Mouse (Mus musculus) lung, postnatal 0 days (tissue): ENCODE results near the gene Pde4d. TPM values are rescaled to one million over a fixed set of nuclear protein-coding genes. Genes with fewer than 3 reads are reported as not detected.

Experiments used
- ATAC-seq: fragments of 200-750 bp; cut with Nextera tagmentation; 2 replicates; pipeline ENCODE4 v1.8.0; 2017; ENCODE audit warnings: moderate library complexity
- DNase-seq: peaks from one replicate; pipeline ENCODE4 v3.0.0-alpha.2; 2016; ENCODE audit warnings: low spot score
- H3K27ac ChIP-seq: fragments of 300-500 bp; sonication (generic); 2 replicates; pipeline ENCODE4 v1.5.1; 2014; ENCODE audit warnings: antibody characterized with exemption, mild to moderate bottlenecking, low read length, mixed read lengths
- H3K27me3 ChIP-seq: fragments of 300-500 bp; sonication (generic); replicated peaks from 2 replicates; pipeline ENCODE4 v1.6.1; 2014; ENCODE audit warnings: low read length, mixed read lengths; ENCODE audit not compliant: insufficient read depth
- H3K36me3 ChIP-seq: fragments of 300-500 bp; sonication (generic); 2 replicates; pipeline ENCODE4 v1.6.1; 2014; ENCODE audit warnings: low read length, mixed read lengths; ENCODE audit not compliant: insufficient read depth
- H3K4me1 ChIP-seq: fragments of 300-500 bp; sonication (generic); 2 replicates; pipeline ENCODE4 v1.6.1; 2014; ENCODE audit warnings: antibody characterized with exemption, low read depth, low read length, mixed read lengths; ENCODE audit not compliant: insufficient read depth
- H3K4me2 ChIP-seq: fragments of 300-500 bp; sonication (generic); replicated peaks from 2 replicates; pipeline ENCODE4 v1.6.1; 2014; ENCODE audit warnings: low read depth, mild to moderate bottlenecking, low read length, moderate library complexity, mixed read lengths
- H3K4me3 ChIP-seq: fragments of 300-500 bp; sonication (generic); 2 replicates; pipeline ENCODE4 v1.5.1; 2014; ENCODE audit warnings: low read depth, low read length
- H3K9ac ChIP-seq: fragments of 300-500 bp; sonication (generic); replicated peaks from 2 replicates; pipeline ENCODE4 v1.6.1; 2014; ENCODE audit warnings: low read depth, mild to moderate bottlenecking
- H3K9me3 ChIP-seq: fragments of 300-500 bp; sonication (generic); 2 replicates; pipeline ENCODE4 v1.6.1; 2016; ENCODE audit warnings: low read length, mixed read lengths
- CTCF ChIP-seq: IDR thresholded peaks from 2 replicates; pipeline ENCODE4 v1.5.1; 2016; ENCODE audit warnings: antibody characterized with exemption, mild to moderate bottlenecking
- EP300 ChIP-seq: IDR thresholded peaks from 2 replicates; pipeline ENCODE4 v1.6.1; 2016; ENCODE audit warnings: antibody characterized with exemption, mild to moderate bottlenecking, control low read depth
- WGBS: fragments of 180-500 bp; shearing (Covaris S2); extraction: QIAGEN DNeasy Blood & Tissue Kit; methylation state at CpG from one replicate; pipeline ENCODE4 v1.1.7; 2014; 5-methylcytosine and 5-hydroxymethylcytosine counted together
- polyA plus RNA-seq: library from polyadenylated mRNA; unstranded; fragments of >200 nt; fragmentation: Nextera tagmentation; extraction: Ambion mirVana; gene quantifications from 2 replicates; pipeline ENCODE4 v1.2.1, GENCODE M21; 2015

Gene Pde4d
- polyA plus RNA-seq, 1 experiment from 2014 or later, result 19.7 TPM

- Histone ChIP-seq H3K4me2 (no peak overlapping the region), H3K27me3 (no peaks in the 10 kb centered on the region), H3K9ac (no peak overlapping the region), H3K4me1 (no peaks in the 10 kb centered on the region), H3K4me3 (no peak overlapping the region), H3K27ac (no peak overlapping the region), H3K36me3 (no peaks in the 10 kb centered on the region), H3K9me3 (no peaks in the 10 kb centered on the region)
- TF ChIP-seq EP300, result no peak
- TF ChIP-seq CTCF, result no peak
- DNase-seq, result no peak
- ATAC-seq, result no peak
Observed at GRCm38 (mm10) chr13:109249315-109249714, 799.6 kb downstream of the Pde4d start.

GRCm38 (mm10) chr13:109255634-109256033 is 805.9 kb downstream of the Pde4d start:
- ATAC-seq (no peak), DNase-seq (no peak)
- Histone ChIP-seq H3K36me3 (no peaks in the 10 kb centered on the region), H3K9me3 (no peaks in the 10 kb centered on the region), H3K4me2 (no peak overlapping the region), H3K9ac (no peak overlapping the region), H3K27ac (no peak overlapping the region), H3K4me3 (no peak overlapping the region), H3K27me3 (no peaks in the 10 kb centered on the region), H3K4me1 (no peaks in the 10 kb centered on the region)
- 53% methylated on average over 4 of the region's 4 CpGs for WGBS
- TF ChIP-seq EP300 (no peak), CTCF (no peak)

- Histone ChIP-seq H3K4me1 (no peaks in the 10 kb centered on the region), H3K27me3 (no peaks in the 10 kb centered on the region), H3K4me2 (peak overlapping the region; percentile 75), H3K27ac (peak overlapping the region; percentile 76), H3K36me3 (no peaks in the 10 kb centered on the region), H3K4me3 (peak overlapping the region; percentile 55), H3K9me3 (no peaks in the 10 kb centered on the region), H3K9ac (peak overlapping the region; percentile 53)
- TF ChIP-seq CTCF (no peak), EP300 (no peak)
- WGBS, result 0% methylated on average over 23 of the region's 23 CpGs
- DNase-seq, result peak; percentile 77
- ATAC-seq, result peak; percentile 75
Observed at GRCm38 (mm10) chr13:109260220-109260795, 810.6 kb downstream of the Pde4d start.

- H3K9me3 ChIP-seq, result no peaks in the 10 kb centered on the region
- TF ChIP-seq CTCF, result no peak
- TF ChIP-seq EP300, result no peak
- peak overlapping the region; percentile 53 for H3K9ac ChIP-seq
- DNase-seq (peak; percentile 30), ATAC-seq (peak; percentile 25; the same call in 1 of the 2 replicates)
- peak overlapping the region; percentile 75 for H3K4me2 ChIP-seq
- 2% methylated on average over 17 of the region's 17 CpGs for WGBS
- no peaks in the 10 kb centered on the region for H3K4me1 ChIP-seq
- H3K27ac ChIP-seq, result peak overlapping the region; percentile 76
- no peaks in the 10 kb centered on the region for H3K27me3 ChIP-seq
- H3K36me3 ChIP-seq, result no peaks in the 10 kb centered on the region
- peak overlapping the region; percentile 55 for H3K4me3 ChIP-seq
Observed at GRCm38 (mm10) chr13:109260796-109261516, 811.2 kb downstream of the Pde4d start.

- ATAC-seq (no peak), DNase-seq (peak; percentile 55)
- no peak overlapping the region for H3K9ac ChIP-seq
- peak overlapping the region; percentile 55 for H3K4me3 ChIP-seq
- H3K36me3 ChIP-seq, result no peaks in the 10 kb centered on the region
- 21% methylated on average over 5 of the region's 5 CpGs for WGBS
- no peaks in the 10 kb centered on the region for H3K9me3 ChIP-seq
- H3K4me1 ChIP-seq, result no peaks in the 10 kb centered on the region
- H3K27me3 ChIP-seq, result no peaks in the 10 kb centered on the region
- peak overlapping the region; percentile 75 for H3K4me2 ChIP-seq
- no peak for TF ChIP-seq EP300
- no peak for TF ChIP-seq CTCF
- 0 out of 2 replicates have a peak overlapping the region, but pooled peaks have one; percentile 20 for H3K27ac ChIP-seq
Observed at GRCm38 (mm10) chr13:109261642-109262220, 812.0 kb downstream of the Pde4d start.

GRCm38 (mm10) chr13:109262501-109262900 is 812.8 kb downstream of the Pde4d start:
- Histone ChIP-seq H3K4me3 (peak overlapping the region; percentile 55), H3K36me3 (no peaks in the 10 kb centered on the region), H3K27ac (peak overlapping the region; percentile 20; the same call in 1 of the 2 replicates), H3K4me2 (peak overlapping the region; percentile 75), H3K9ac (no peak overlapping the region), H3K9me3 (no peaks in the 10 kb centered on the region), H3K4me1 (no peaks in the 10 kb centered on the region), H3K27me3 (no peaks in the 10 kb centered on the region)
- DNase-seq (no peak), ATAC-seq (no peak)
- 54% methylated on average over 5 of the region's 5 CpGs for WGBS
- no peak for TF ChIP-seq EP300
- TF ChIP-seq CTCF, result no peak
